Mouse (Mus musculus): ENCODE data around the gene Fam53b. TPM values are rescaled to one million over a fixed set of nuclear protein-coding genes. Genes with fewer than 3 reads are reported as not detected.
A peak's percentile ranks its signal among the peaks of the same experiment; 100 is the strongest.

Fam53b gene
- 10 to 100 TPM; 21.3 to 22.5 TPM for total RNA-seq (2021)
- long read RNA-seq, experiment 1, full-length matches to known transcripts, result 2 of 4 reads
- long read RNA-seq, experiment 1, partial matches to known transcripts, result 0 of 4 reads
- long read RNA-seq, experiment 1, other reads (novel, unspliced or antisense), result 2 of 4 reads
- long read RNA-seq, experiment 2, partial matches to known transcripts, result 0 of 3 reads
- long read RNA-seq, experiment 2, other reads (novel, unspliced or antisense), result 3 of 3 reads

- peak; percentile 86 to 87 for DNase-seq
Measured at GRCm38 (mm10) chr7:132813416-132814088, at the start of gene Fam53b. Gene Fam53b (minus strand): TSS chr7:132813886.

GRCm38 (mm10) chr7:132859042-132859958, 45.6 kb upstream of the Fam53b start, which contains the start of gene Abraxas2:
Gene Abraxas2 (plus strand): TSS chr7:132859225.
- DNase-seq, result peak; percentile 95 to 97

GRCm38 (mm10) chr7:132858043-132858608, 44.4 kb upstream of the Fam53b start:
- DNase-seq, result peak; percentile 8 to 9

GRCm38 (mm10) chr7:132856083-132856482, 42.4 kb upstream of the Fam53b start:
- DNase-seq, result no peak

GRCm38 (mm10) chr7:132853946-132854345, 40.3 kb upstream of the Fam53b start:
- no peak for DNase-seq

- DNase-seq, result no peak
Measured at GRCm38 (mm10) chr7:132853361-132853760, 39.7 kb upstream of the Fam53b start.

- peak; percentile 87 to 89 for DNase-seq
Measured at GRCm38 (mm10) chr7:132852173-132852844, 38.6 kb upstream of the Fam53b start, which contains the start of gene Eef1akmt2. Gene Eef1akmt2 (minus strand): TSS chr7:132852673.

GRCm38 (mm10) chr7:132843152-132843551, 29.5 kb upstream of the Fam53b start:
- no peak for DNase-seq

GRCm38 (mm10) chr7:132842455-132842854, 28.8 kb upstream of the Fam53b start:
- no peak for DNase-seq

GRCm38 (mm10) chr7:132841287-132841686, 27.6 kb upstream of the Fam53b start:
- DNase-seq, result no peak

GRCm38 (mm10) chr7:132830955-132831354, 17.3 kb upstream of the Fam53b start:
- no peak for DNase-seq

- DNase-seq, result no peak
Measured at GRCm38 (mm10) chr7:132824346-132825022, 10.8 kb upstream of the Fam53b start.

GRCm38 (mm10) chr7:132823832-132824231, 10.1 kb upstream of the Fam53b start:
- DNase-seq, result no peak

- DNase-seq, result no peak
Measured at GRCm38 (mm10) chr7:132820692-132821091, 7.0 kb upstream of the Fam53b start.

GRCm38 (mm10) chr7:132817056-132817455, 3.4 kb upstream of the Fam53b start:
- no peak for DNase-seq

- no peak for DNase-seq
Measured at GRCm38 (mm10) chr7:132816528-132816927, 2.8 kb upstream of the Fam53b start.

GRCm38 (mm10) chr7:132815081-132815480, 1.4 kb upstream of the Fam53b start:
- DNase-seq, result peak in 1 of 2 experiments; percentile 23

- DNase-seq, result no peak
Measured at GRCm38 (mm10) chr7:132814089-132814450, 384 bp upstream of the Fam53b start.

- peak; percentile 67 to 79 for DNase-seq
Measured at GRCm38 (mm10) chr7:132812619-132813415, 869 bp downstream of the Fam53b start.

Measured in heart, adult 18-20 months (tissue).